Mouse (Mus musculus): ENCODE measurements at regions not wholly inside any gene's neighbourhood (a gene's known extent, or its start where the extent isn't known, plus 50 kb on each side); places are given as distances from the start of the nearest gene placed in this dataset.

GRCm38 (mm10) chr2:148505651-148506050, 62.3 kb upstream of the Cd93 start:
- no peak for DNase-seq (ENCODE audit: low read depth)

GRCm38 (mm10) chr2:148503143-148503854, 59.9 kb upstream of the Cd93 start:
- DNase-seq (ENCODE audit: low read depth), result no peak

- no peak for DNase-seq (ENCODE audit: low read depth)
Observed at GRCm38 (mm10) chr2:148502321-148502720, 59.0 kb upstream of the Cd93 start.

GRCm38 (mm10) chr2:148500235-148500936, 57.0 kb upstream of the Cd93 start:
- DNase-seq (ENCODE audit: low read depth), result no peak

GRCm38 (mm10) chr2:148497452-148498302, 54.3 kb upstream of the Cd93 start:
- no peak for DNase-seq (ENCODE audit: low read depth)

GRCm38 (mm10) chr2:148496151-148497040, 53.0 kb upstream of the Cd93 start:
- no peak for DNase-seq (ENCODE audit: low read depth)

GRCm38 (mm10) chr2:148495485-148495884, 52.1 kb upstream of the Cd93 start:
- no peak for DNase-seq (ENCODE audit: low read depth)

GRCm38 (mm10) chr2:148493281-148493680, 49.9 kb upstream of the Cd93 start:
- peak; percentile 44 for DNase-seq (ENCODE audit: low read depth)
